Mouse (Mus musculus) ES-E14 (cell line): Measurements from ENCODE around the gene Ppp4r3a. TPM values are rescaled to one million over a fixed set of nuclear protein-coding genes. Genes with fewer than 3 reads are reported as not detected.
"Not testable (repeated sequence)": the region's sequence is repeated elsewhere in the genome, so short reads cannot be mapped to it uniquely, and the experiment has no call there.

Source experiments
- DNase-seq: peaks from one replicate; pipeline ENCODE4 v3.0.0-alpha.2; 2013; ENCODE audit warnings: low read depth, low spot score
- H3K27ac ChIP-seq: 2 replicates; pipeline ENCODE4 v1.5.1; 2012; ENCODE audit warnings: low read depth, mild to moderate bottlenecking, low read length, moderate library complexity, mixed read lengths; ENCODE audit not compliant: poor library complexity, insufficient read depth, severe bottlenecking
- H3K36me3 ChIP-seq: 2 replicates; pipeline ENCODE4 v1.6.1; 2012; ENCODE audit warnings: mild to moderate bottlenecking, low read length, moderate library complexity, mixed read lengths; ENCODE audit not compliant: control insufficient read depth, poor library complexity, insufficient read depth, severe bottlenecking
- H3K4me1 ChIP-seq, 2 experiments: fragments of 150-350 bp in 1 of 2; sonication (generic) in 1 of 2; 2 replicates each; pipeline ENCODE4 v1.6.1; 2012; ENCODE audit warnings: low read length in 2 of 2, mild to moderate bottlenecking in 1 of 2, mixed read lengths in 1 of 2; ENCODE audit not compliant: control insufficient read depth in 2 of 2, insufficient read depth in 2 of 2, poor library complexity in 1 of 2
- H3K4me3 ChIP-seq, 2 experiments: fragments of 150-350 bp in 1 of 2; sonication (generic) in 1 of 2; 2 replicates each; pipeline ENCODE4 v1.5.1; 2012; ENCODE audit warnings: low read length in 2 of 2, low read depth in 1 of 2, mild to moderate bottlenecking in 1 of 2, mixed read lengths in 1 of 2; ENCODE audit not compliant: insufficient read depth in 1 of 2, poor library complexity in 1 of 2, severe bottlenecking in 1 of 2
- H3K9ac ChIP-seq: 2 replicates; pipeline ENCODE4 v1.6.1; 2012; ENCODE audit warnings: low read depth, mild to moderate bottlenecking, low read length, mixed read lengths; ENCODE audit not compliant: poor library complexity, insufficient read depth, severe bottlenecking
- H3K9me3 ChIP-seq: fragments of 150-350 bp; sonication (generic); 2 replicates; pipeline ENCODE4 v1.6.1; 2012; ENCODE audit warnings: low read depth, mild to moderate bottlenecking, low read length; ENCODE audit not compliant: control insufficient read depth, insufficient read depth
- CHD2 ChIP-seq: IDR thresholded peaks from 2 replicates; pipeline ENCODE4 v1.6.1; 2014; ENCODE audit warnings: mild to moderate bottlenecking, low read depth, low read length, inconsistent platforms
- HCFC1 ChIP-seq: IDR thresholded peaks from 2 replicates; pipeline ENCODE4 v1.6.1; 2012; ENCODE audit warnings: low read length, inconsistent platforms, borderline replicate concordance; ENCODE audit not compliant: insufficient read depth
- MAFK ChIP-seq: IDR thresholded peaks from 2 replicates; pipeline ENCODE4 v1.6.1; 2014; ENCODE audit warnings: mild to moderate bottlenecking, low read depth, low read length, inconsistent platforms; ENCODE audit not compliant: insufficient read depth
- ZC3H11A ChIP-seq: IDR thresholded peaks from 2 replicates; pipeline ENCODE4 v1.6.1; 2012; ENCODE audit warnings: low read depth, mild to moderate bottlenecking, inconsistent platforms, low read length, borderline replicate concordance
- ZNF384 ChIP-seq: IDR thresholded peaks from 2 replicates; pipeline ENCODE4 v1.6.1; 2012; ENCODE audit warnings: low read depth, low read length, inconsistent platforms
- in situ Hi-C, 2 experiments: fragments of 600-800 bp; cut with MboI; formaldehyde crosslinking; loops; one replicate each; pipeline ENCODE4 v1.15.1; 2025; ENCODE audit warnings: low sequenced_read_pairs in 2 of 2, inconsistent platforms in 1 of 2; ENCODE audit not compliant: unreplicated experiment in 2 of 2
- total RNA-seq: library from RNA; depleted of rRNA; stranded (reverse); fragments of 300-350 nt; gene quantifications from 2 replicates; pipeline ENCODE4 v1.2.3, GENCODE M21; 2012

Gene Ppp4r3a
- total RNA-seq, 1 experiment = 87.1 TPM

DNA sequence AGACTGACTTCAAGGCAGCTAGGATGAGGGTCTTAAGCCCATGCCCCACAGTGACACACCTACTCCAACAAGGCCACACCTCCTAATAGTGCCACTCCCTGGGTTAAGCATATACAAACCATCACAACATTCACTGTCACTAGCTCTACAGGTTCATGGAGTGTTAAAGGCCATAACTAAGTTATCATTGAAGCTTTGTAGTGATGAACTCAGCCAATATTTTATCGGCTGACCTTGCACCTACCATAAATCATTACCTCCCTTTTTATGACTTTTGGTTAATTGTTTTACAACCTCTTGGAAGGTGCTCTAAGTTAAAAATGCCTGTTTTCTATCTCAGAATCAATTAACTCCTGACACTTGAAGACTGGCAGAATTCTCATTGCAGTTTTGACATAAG is 24.2 kb upstream of the Ppp4r3a start:
- H3K4me3 ChIP-seq = no peak overlapping the region
- DNase-seq = no peak
- H3K9ac ChIP-seq = no peak overlapping the region
- H3K36me3 ChIP-seq = no peaks in the 10 kb centered on the region
- no peaks in the 10 kb centered on the region for H3K9me3 ChIP-seq
- H3K4me1 ChIP-seq = peaks cover 0 to 9% of the 10 kb centered on the region in 2 experiments; a peak in 3 of 4 replicates
- no peak overlapping the region for H3K27ac ChIP-seq
- in situ Hi-C loops = loop anchor here in 1 of 2 experiments (25.0 kb wide), 1 partner anchor 255 kb away; no protein-coding TSS in a partner anchor
- TF ChIP-seq MAFK (no peak), ZC3H11A (no peak), ZNF384 (no peak), HCFC1 (no peak), CHD2 (no peak)

DNA sequence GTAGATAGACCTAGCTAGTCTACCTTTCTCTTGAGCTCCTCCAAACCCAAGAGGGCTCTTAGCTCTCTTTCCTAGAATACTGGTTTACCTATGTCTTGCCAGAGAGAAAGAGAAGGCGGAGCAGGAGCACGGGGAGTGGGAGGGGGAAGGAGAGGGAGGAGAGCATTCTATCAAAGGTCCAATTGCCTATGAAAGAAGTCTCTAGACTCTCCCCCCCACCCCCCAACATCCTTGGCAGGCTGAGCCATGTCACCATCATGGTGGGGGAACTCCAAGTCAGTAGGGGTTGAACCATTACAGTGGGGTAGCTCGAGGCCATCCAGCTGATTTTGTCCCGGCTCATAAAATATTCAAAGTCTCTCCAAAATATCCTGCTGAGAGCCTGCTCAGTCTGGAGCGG is 22.1 kb upstream of the Ppp4r3a start:
- H3K9me3 ChIP-seq = no peaks in the 10 kb centered on the region
- H3K27ac ChIP-seq = no peak overlapping the region
- no peak for DNase-seq
- in situ Hi-C loops = loop anchor here in 1 of 2 experiments (25.0 kb wide), 1 partner anchor 257 kb away; no protein-coding TSS in a partner anchor
- peak overlapping the region; percentile 22; the same call in 1 of the 2 replicates for H3K9ac ChIP-seq
- H3K4me3 ChIP-seq = 0 out of 4 replicates have a peak overlapping the region, but pooled peaks of 1 of the 2 experiments have one; percentile 38
- no peak for TF ChIP-seq CHD2
- no peak for TF ChIP-seq ZC3H11A
- no peak for TF ChIP-seq MAFK
- H3K36me3 ChIP-seq = no peaks in the 10 kb centered on the region
- peaks cover 0 to 9% of the 10 kb centered on the region in 2 experiments; a peak in 3 of 4 replicates for H3K4me1 ChIP-seq

DNA sequence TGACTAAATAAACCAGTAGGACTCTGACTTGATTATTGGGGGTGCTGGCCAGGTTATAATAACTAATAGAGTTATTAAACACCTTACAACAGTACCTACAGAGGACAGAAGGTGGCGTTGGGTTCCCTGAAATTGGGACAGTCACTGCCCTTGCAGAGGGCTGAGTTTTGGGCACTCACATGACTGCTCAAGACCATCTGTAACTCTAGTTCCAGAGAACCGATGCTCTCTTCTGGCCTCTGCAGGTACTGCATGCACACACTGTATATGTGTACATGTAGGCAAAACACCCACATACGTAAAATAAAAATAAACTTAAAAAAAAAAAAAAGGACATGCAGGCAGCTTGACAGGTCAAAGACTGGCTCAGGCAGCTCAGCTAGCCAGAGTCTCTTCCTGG is 19.1 kb upstream of the Ppp4r3a start:
- no peak overlapping the region for H3K4me3 ChIP-seq
- peaks cover 0 to 6% of the 10 kb centered on the region in 2 experiments; a peak in 2 of 4 replicates for H3K4me1 ChIP-seq
- H3K9me3 ChIP-seq = no peaks in the 10 kb centered on the region; the same call in 1 of the 2 replicates
- TF ChIP-seq HCFC1 (no peak), ZNF384 (no peak), MAFK (no peak), ZC3H11A (no peak), CHD2 (no peak)
- DNase-seq = no peak
- no peak overlapping the region for H3K27ac ChIP-seq
- in situ Hi-C loops = loop anchor here in 1 of 2 experiments (25.0 kb wide), 1 partner anchor 260 kb away; no protein-coding TSS in a partner anchor
- H3K9ac ChIP-seq = no peak overlapping the region
- H3K36me3 ChIP-seq = no peaks in the 10 kb centered on the region

DNA sequence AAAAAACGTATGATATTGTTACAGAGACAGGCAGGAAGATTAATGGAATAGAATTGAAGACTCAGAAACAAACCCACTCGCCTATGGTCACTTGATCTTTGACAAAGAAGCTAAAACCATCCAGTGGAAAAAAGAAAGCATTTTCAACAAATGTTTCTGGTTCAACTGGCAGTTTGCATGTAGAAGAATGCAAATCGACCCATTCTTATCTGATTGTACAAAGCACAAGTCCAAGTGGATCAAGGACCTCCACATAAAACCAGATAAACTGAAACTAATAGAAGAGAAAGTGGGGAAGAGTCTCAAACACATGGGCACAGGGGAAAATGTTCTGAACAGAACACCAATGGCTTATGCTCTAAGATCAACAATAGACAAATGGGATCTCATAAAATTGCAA is 10.2 kb upstream of the Ppp4r3a start:
- H3K36me3 ChIP-seq, H3K4me1 ChIP-seq, in situ Hi-C loops, DNase-seq, H3K27ac ChIP-seq, H3K9ac ChIP-seq, H3K4me3 ChIP-seq, H3K9me3 ChIP-seq: not testable (repeated sequence)

DNA sequence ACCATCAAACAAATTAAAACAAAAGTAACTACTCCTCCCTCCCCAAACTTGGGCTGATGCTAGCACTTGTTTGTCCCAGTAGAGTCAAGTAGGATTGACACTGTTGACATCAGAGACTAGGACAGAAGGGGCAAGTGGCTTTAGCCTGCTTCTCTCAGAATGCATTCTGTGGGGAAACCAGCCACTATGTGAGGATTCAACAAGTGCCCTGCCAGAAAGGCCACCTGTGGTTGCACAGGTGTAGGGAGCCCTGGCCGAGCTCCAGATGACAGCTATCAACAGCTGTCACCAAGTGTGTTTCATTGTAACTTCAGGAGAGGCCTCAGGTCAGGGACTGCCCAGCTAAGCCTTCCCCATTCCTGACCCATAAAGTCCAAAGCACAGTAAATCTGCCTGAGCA is 6.5 kb upstream of the Ppp4r3a start:
- H3K9ac ChIP-seq = no peak overlapping the region
- no peaks in the 10 kb centered on the region for H3K36me3 ChIP-seq
- H3K4me1 ChIP-seq = no peaks in the 10 kb centered on the region
- in situ Hi-C loops = no loop called here
- no peak for DNase-seq
- H3K27ac ChIP-seq = no peak overlapping the region
- no peak overlapping the region for H3K4me3 ChIP-seq
- TF ChIP-seq HCFC1 = no peak
- no peak for TF ChIP-seq MAFK
- no peak for TF ChIP-seq ZNF384
- TF ChIP-seq CHD2 = no peak
- no peak for TF ChIP-seq ZC3H11A
- H3K9me3 ChIP-seq = no peaks in the 10 kb centered on the region
